8 mouse cellular contexts compared by ENCODE assay signal in genomic region chr14:103345486-103345857, GRCm38 (mm10). TPM values are rescaled to one million over a fixed set of nuclear protein-coding genes. Genes with fewer than 3 reads are reported as not detected.
DNase-seq lines count a peak whose midpoint lies in the region; ATAC-seq and TF ChIP-seq lines count a peak whose summit lies in the region.

No protein-coding gene starts in this region.

- peak overlapping the region; percentile 86 for H3K4me2 ChIP-seq in lung, postnatal 0 days (replicated peaks; ENCODE audit: low read depth, low read length)
- peak overlapping the region; percentile 80 for H3K4me2 ChIP-seq in embryonic facial prominence, embryonic 13.5 days
- peak overlapping the region; percentile 84 for H3K4me2 ChIP-seq in midbrain, embryonic 15.5 days

- under 1% methylated on average over 6 of the region's 6 CpGs for WGBS in lung, postnatal 0 days
- 7% methylated on average over 6 of the region's 6 CpGs for WGBS in embryonic facial prominence, embryonic 13.5 days
- WGBS in midbrain, embryonic 15.5 days, result 3% methylated on average over 6 of the region's 6 CpGs

- DNase-seq in lung, postnatal 0 days (ENCODE audit: low spot score), result no peak
- DNase-seq in lung, postnatal 4 days, result no peak
- peak; percentile 55 for DNase-seq in induced T-regulatory cell, adult 2 months (ENCODE audit: low read depth)
- DNase-seq in spleen, postnatal 36 days (ENCODE audit: low spot score in 2 of 2), result no peak
- DNase-seq in urinary bladder, postnatal 25 days (ENCODE audit: low spot score), result no peak
- DNase-seq in left cerebral cortex, adult 9 months (ENCODE audit: low spot score in 2 of 2), result no peak

- no peaks in the 10 kb centered on the region for H3K27me3 ChIP-seq in lung, postnatal 0 days (replicated peaks; ENCODE audit: insufficient read depth, low read length)
- H3K27me3 ChIP-seq in embryonic facial prominence, embryonic 13.5 days, result peaks cover 4% of the 10 kb centered on the region; the same call in 1 of the 2 replicates
- no peaks in the 10 kb centered on the region for H3K27me3 ChIP-seq in midbrain, embryonic 15.5 days (replicated peaks)

- no peaks in the 10 kb centered on the region for H3K36me3 ChIP-seq in lung, postnatal 0 days (ENCODE audit: insufficient read depth, low read length)
- H3K36me3 ChIP-seq in embryonic facial prominence, embryonic 13.5 days, result no peaks in the 10 kb centered on the region
- H3K36me3 ChIP-seq in midbrain, embryonic 15.5 days (replicated peaks), result no peaks in the 10 kb centered on the region

- 0 out of 2 replicates have a peak, but pooled peaks cover 9% of the 10 kb centered on the region for H3K4me1 ChIP-seq in lung, postnatal 0 days (ENCODE audit: insufficient read depth, low read depth, low read length)
- H3K4me1 ChIP-seq in embryonic facial prominence, embryonic 13.5 days, result peaks cover 19% of the 10 kb centered on the region
- H3K4me1 ChIP-seq in midbrain, embryonic 15.5 days, result peaks cover 45% of the 10 kb centered on the region

- H3K4me3 ChIP-seq in lung, postnatal 0 days (ENCODE audit: low read depth, low read length), result peak overlapping the region; percentile 84
- H3K4me3 ChIP-seq in embryonic facial prominence, embryonic 13.5 days, result peak overlapping the region; percentile 81
- peak overlapping the region; percentile 86 for H3K4me3 ChIP-seq in midbrain, embryonic 15.5 days

- TF ChIP-seq EP300 in lung, postnatal 0 days (IDR thresholded peaks at IDR 0.05), result no peak

- no peaks in the 10 kb centered on the region for H3K9me3 ChIP-seq in lung, postnatal 0 days (ENCODE audit: low read length)
- no peaks in the 10 kb centered on the region for H3K9me3 ChIP-seq in embryonic facial prominence, embryonic 13.5 days
- H3K9me3 ChIP-seq in midbrain, embryonic 15.5 days, result no peaks in the 10 kb centered on the region

- H3K27ac ChIP-seq in lung, postnatal 0 days (ENCODE audit: low read length), result no peak overlapping the region
- H3K27ac ChIP-seq in embryonic facial prominence, embryonic 13.5 days, result no peak overlapping the region
- H3K27ac ChIP-seq in midbrain, embryonic 15.5 days, result peak overlapping the region; percentile 99

- H3K9ac ChIP-seq in lung, postnatal 0 days (replicated peaks; ENCODE audit: low read depth), result peak overlapping the region; percentile 48
- H3K9ac ChIP-seq in embryonic facial prominence, embryonic 13.5 days, result peak overlapping the region; percentile 88
- H3K9ac ChIP-seq in midbrain, embryonic 15.5 days, result peak overlapping the region; percentile 89

- no peak for TF ChIP-seq CTCF in lung, postnatal 0 days (IDR thresholded peaks at IDR 0.05)

- ATAC-seq in lung, postnatal 0 days, result no peak
- no peak for ATAC-seq in embryonic facial prominence, embryonic 13.5 days (ENCODE audit: insufficient number of reproducible peaks, insufficient read depth, low FRiP score, low TSS enrichment, low read depth)
- ATAC-seq in midbrain, embryonic 15.5 days (replicated peaks), result no peak

RNA-seq across cellular contexts. Expression of gene Mycbp2, which starts 1.1 kb away (rescaled TPM):
- 18.3 and 19.1 TPM in 2 replicates for polyA plus RNA-seq in lung, postnatal 0 days (2015; fragmentation: Nextera tagmentation; extraction: Ambion mirVana)
- polyA plus RNA-seq in embryonic facial prominence, embryonic 13.5 days (2015; fragmentation: Nextera tagmentation; extraction: Ambion mirVana), result 23.3 and 25.1 TPM in 2 replicates
- 60.6 and 65.8 TPM in 2 replicates for polyA plus RNA-seq in midbrain, embryonic 15.5 days (2015; fragmentation: Nextera tagmentation; extraction: Ambion mirVana)
